Mouse (Mus musculus): ENCODE measurements around the gene Asic2.

- no peak for TF ChIP-seq TAL1 (IDR thresholded peaks at IDR 0.05; ENCODE audit: low read length)
- no peak for TF ChIP-seq GATA1 (IDR thresholded peaks at IDR 0.05; ENCODE audit: low read length)
These were observed 30.7 kb downstream of the Asic2 start for GRCm38 (mm10) chr11:81937516-81937915.
